Mouse (Mus musculus): Measurements from ENCODE around the gene Rpp25. TPM values are rescaled to one million over a fixed set of nuclear protein-coding genes. Genes with fewer than 3 reads are reported as not detected.

Gene Rpp25
- 6.5 and 11.3 TPM in 2 replicates for polyA plus RNA-seq (2015; fragmentation: Nextera tagmentation; extraction: Ambion mirVana)

GRCm38 (mm10) chr9:57503622-57504380 lies at the start of gene Rpp25:
TSS of gene Rpp25 (plus strand) at chr9:57504026.

GRCm38 (mm10) chr9:57467896-57468549 lies 35.8 kb upstream of the Rpp25 start, which contains the start of gene Scamp5:
TSS of gene Scamp5 (minus strand) at chr9:57468060.

GRCm38 (mm10) chr9:57521056-57521911 lies 17.5 kb downstream of the Rpp25 start, which contains the start of gene Cox5a:
TSS of gene Cox5a (plus strand) at chr9:57521274.

GRCm38 (mm10) chr9:57537044-57537727 lies 33.4 kb downstream of the Rpp25 start, which contains the start of gene Fam219b:
TSS of gene Fam219b (plus strand) at chr9:57537528.

GRCm38 (mm10) chr9:57552139-57552887 lies 48.5 kb downstream of the Rpp25 start, which contains the start of gene Mpi:
TSS of gene Mpi (minus strand) at chr9:57552763.

Other genes with a start within 250 kb of the Rpp25 start
- 14.2 and 33.5 TPM in 2 replicates for gene 1700017B05Rik, start 241.4 kb upstream of the Rpp25 start, polyA plus RNA-seq (2015; fragmentation: Nextera tagmentation; extraction: Ambion mirVana)
- gene Ppcdc, start 63.9 kb upstream of the Rpp25 start, polyA plus RNA-seq (2015; fragmentation: Nextera tagmentation; extraction: Ambion mirVana) = 17.2 and 29.7 TPM in 2 replicates
- 14.9 and 18.4 TPM in 2 replicates for gene Scamp5, start 36.0 kb upstream of the Rpp25 start, polyA plus RNA-seq (2015; fragmentation: Nextera tagmentation; extraction: Ambion mirVana)
- gene Cox5a, start 17.2 kb downstream of the Rpp25 start, polyA plus RNA-seq (2015; fragmentation: Nextera tagmentation; extraction: Ambion mirVana) = 414 and 515 TPM in 2 replicates
- 12.6 and 16.0 TPM in 2 replicates for gene Fam219b, start 33.5 kb downstream of the Rpp25 start, polyA plus RNA-seq (2015; fragmentation: Nextera tagmentation; extraction: Ambion mirVana)
- 22.8 and 35.4 TPM in 2 replicates for gene Mpi, start 48.7 kb downstream of the Rpp25 start, polyA plus RNA-seq (2015; fragmentation: Nextera tagmentation; extraction: Ambion mirVana)
- gene Scamp2, start 56.9 kb downstream of the Rpp25 start, polyA plus RNA-seq (2015; fragmentation: Nextera tagmentation; extraction: Ambion mirVana) = 50.5 and 72.3 TPM in 2 replicates
- 8.6 and 11.9 TPM in 2 replicates for gene Ulk3, start 85.4 kb downstream of the Rpp25 start, polyA plus RNA-seq (2015; fragmentation: Nextera tagmentation; extraction: Ambion mirVana)
- 0.07 TPM in 1 of 2 replicates, not detected in the other for gene Cplx3, start 102.3 kb downstream of the Rpp25 start, polyA plus RNA-seq (2015; fragmentation: Nextera tagmentation; extraction: Ambion mirVana)
- 0.08 TPM in 1 of 2 replicates, not detected in the other for gene Lman1l, start 116.7 kb downstream of the Rpp25 start, polyA plus RNA-seq (2015; fragmentation: Nextera tagmentation; extraction: Ambion mirVana)
- gene Csk, start 149.6 kb downstream of the Rpp25 start, polyA plus RNA-seq (2015; fragmentation: Nextera tagmentation; extraction: Ambion mirVana) = 18.7 and 22.1 TPM in 2 replicates
- gene Cyp1a2, start 179.7 kb downstream of the Rpp25 start, polyA plus RNA-seq (2015; fragmentation: Nextera tagmentation; extraction: Ambion mirVana) = 0.19 and 0.49 TPM in 2 replicates
- gene Cyp1a1, start 183.9 kb downstream of the Rpp25 start, polyA plus RNA-seq (2015; fragmentation: Nextera tagmentation; extraction: Ambion mirVana) = 0.06 TPM in 1 of 2 replicates, not detected in the other
- 14.6 and 18.0 TPM in 2 replicates for gene Edc3, start 204.5 kb downstream of the Rpp25 start, polyA plus RNA-seq (2015; fragmentation: Nextera tagmentation; extraction: Ambion mirVana)